Mouse (Mus musculus) embryonic facial prominence, embryonic 10.5 days (tissue): ENCODE measurements at regions not wholly inside any gene's neighbourhood (a gene's known extent, or its start where the extent isn't known, plus 50 kb on each side); places are given as distances from the start of the nearest gene placed in this dataset.

Experiments
- DNase-seq: peaks from one replicate; pipeline ENCODE4 v3.0.0-alpha.2; 2017; ENCODE audit warnings: low spot score
- H3K27ac ChIP-seq: fragments of 300-500 bp; sonication (generic); replicated peaks from 2 replicates; pipeline ENCODE4 v1.5.1; 2016; ENCODE audit warnings: mild to moderate bottlenecking
- H3K27me3 ChIP-seq: fragments of 300-500 bp; sonication (generic); replicated peaks from 2 replicates; pipeline ENCODE4 v1.6.1; 2016; ENCODE audit warnings: low read depth, mild to moderate bottlenecking; ENCODE audit not compliant: poor library complexity, severe bottlenecking
- H3K36me3 ChIP-seq: fragments of 300-500 bp; sonication (generic); replicated peaks from 2 replicates; pipeline ENCODE4 v1.6.1; 2016; ENCODE audit warnings: mild to moderate bottlenecking, moderate library complexity
- H3K4me1 ChIP-seq: fragments of 300-500 bp; sonication (generic); 2 replicates; pipeline ENCODE4 v1.6.1; 2016
- H3K4me3 ChIP-seq: fragments of 300-500 bp; sonication (generic); 2 replicates; pipeline ENCODE4 v1.5.1; 2016; ENCODE audit warnings: mild to moderate bottlenecking, moderate library complexity
- H3K9me3 ChIP-seq: fragments of 300-500 bp; sonication (generic); 2 replicates; pipeline ENCODE4 v1.6.1; 2016; ENCODE audit warnings: mild to moderate bottlenecking
- WGBS: fragments of 180-500 bp; shearing (Covaris S2); methylation state at CpG from one replicate; pipeline ENCODE4 v1.1.7; 2016; 5-methylcytosine and 5-hydroxymethylcytosine counted together

DNA sequence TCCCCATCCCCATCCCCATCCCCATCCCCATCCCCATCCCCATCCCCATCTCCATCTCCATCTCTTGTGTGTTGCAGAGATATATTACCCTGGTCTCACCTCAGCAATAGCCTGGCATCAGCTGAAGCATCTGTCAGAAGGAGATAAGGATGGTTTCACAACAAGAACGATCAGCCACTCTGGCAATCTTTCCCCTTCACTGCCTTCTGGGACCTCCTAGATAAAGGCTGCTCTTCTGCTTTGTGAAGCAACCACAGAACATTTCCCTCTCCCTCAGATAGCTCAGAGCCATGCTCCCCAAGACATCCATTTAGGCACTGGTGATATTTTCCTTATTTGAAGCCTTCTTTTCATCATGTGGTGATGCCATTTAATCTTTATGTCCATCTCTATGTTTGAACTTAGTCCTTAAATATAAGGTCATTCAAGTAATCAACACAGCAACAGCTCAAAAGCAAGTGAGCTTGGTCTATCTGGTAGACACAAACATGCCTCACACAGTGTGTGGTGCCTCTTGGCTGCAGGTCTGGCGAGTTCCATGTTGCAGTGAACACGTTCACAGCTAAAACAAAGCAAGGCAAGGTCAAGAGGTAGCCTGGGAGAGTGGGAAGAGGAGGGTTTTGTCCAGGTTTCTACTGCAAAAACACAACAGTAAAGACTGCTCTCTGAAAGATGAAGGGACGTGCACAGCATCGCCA, 321.7 kb upstream of the Runx1 start:
- DNase-seq, result no peak
- Histone ChIP-seq H3K4me1 (peaks cover under 1% of the 10 kb centered on the region; the same call in 1 of the 2 replicates), H3K36me3 (no peaks in the 10 kb centered on the region), H3K27me3 (peaks cover 1% of the 10 kb centered on the region; the same call in 1 of the 2 replicates), H3K27ac (no peak overlapping the region), H3K4me3 (no peak overlapping the region), H3K9me3 (no peaks in the 10 kb centered on the region)
- WGBS, result 85% methylated on average over 5 of the region's 5 CpGs

DNA sequence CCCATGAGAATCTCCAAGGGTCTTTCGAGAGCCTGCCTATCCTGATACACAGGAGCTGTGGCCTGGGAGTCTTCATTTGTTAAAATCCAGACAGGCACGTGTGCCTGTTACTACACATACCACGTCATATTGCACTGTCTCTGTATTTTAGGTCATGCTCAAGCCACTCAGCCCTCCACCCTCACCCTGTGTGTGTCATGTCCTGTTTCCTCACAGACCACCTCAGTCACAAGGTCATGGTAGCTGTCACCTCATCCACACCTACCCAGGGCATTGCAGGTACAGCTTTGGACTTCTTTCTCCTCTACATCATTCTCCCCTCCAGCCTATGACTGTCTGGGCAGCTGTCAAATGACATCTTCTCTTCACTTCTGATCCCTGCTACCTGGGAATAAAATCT, 320.9 kb upstream of the Runx1 start:
- Histone ChIP-seq H3K4me3 (no peak overlapping the region), H3K4me1 (no peaks in the 10 kb centered on the region), H3K27me3 (peaks cover 5% of the 10 kb centered on the region; the same call in 1 of the 2 replicates), H3K9me3 (no peaks in the 10 kb centered on the region), H3K36me3 (no peaks in the 10 kb centered on the region), H3K27ac (no peak overlapping the region)
- DNase-seq, result no peak
- 81% methylated on average over 3 of the region's 3 CpGs for WGBS

DNA sequence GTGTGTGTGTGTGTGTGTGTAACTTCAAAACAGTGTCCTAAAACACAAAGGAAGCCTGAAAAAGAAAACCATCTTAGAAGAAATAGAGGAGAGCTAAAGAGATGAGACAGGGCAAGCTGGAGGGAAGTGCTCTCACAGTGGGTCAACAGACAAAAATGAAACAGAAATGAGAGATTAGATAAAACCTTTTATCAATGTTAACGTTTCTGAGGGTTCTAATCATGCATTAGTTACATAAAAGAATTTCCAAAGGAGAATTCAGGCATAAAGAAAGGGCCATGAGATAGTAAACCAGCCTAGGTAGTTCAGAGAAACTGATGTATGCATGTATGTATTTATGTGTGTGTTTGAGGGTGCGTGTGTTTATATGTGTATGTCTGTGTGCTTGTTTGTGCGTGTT, 319.7 kb upstream of the Runx1 start:
- Histone ChIP-seq H3K36me3 (no peaks in the 10 kb centered on the region), H3K4me3 (no peak overlapping the region), H3K4me1 (peaks cover 1% of the 10 kb centered on the region; the same call in 1 of the 2 replicates), H3K9me3 (no peaks in the 10 kb centered on the region), H3K27ac (no peak overlapping the region), H3K27me3 (peaks cover 16% of the 10 kb centered on the region; the same call in 1 of the 2 replicates)
- 78% methylated on average over 3 of the region's 3 CpGs for WGBS
- no peak for DNase-seq

DNA sequence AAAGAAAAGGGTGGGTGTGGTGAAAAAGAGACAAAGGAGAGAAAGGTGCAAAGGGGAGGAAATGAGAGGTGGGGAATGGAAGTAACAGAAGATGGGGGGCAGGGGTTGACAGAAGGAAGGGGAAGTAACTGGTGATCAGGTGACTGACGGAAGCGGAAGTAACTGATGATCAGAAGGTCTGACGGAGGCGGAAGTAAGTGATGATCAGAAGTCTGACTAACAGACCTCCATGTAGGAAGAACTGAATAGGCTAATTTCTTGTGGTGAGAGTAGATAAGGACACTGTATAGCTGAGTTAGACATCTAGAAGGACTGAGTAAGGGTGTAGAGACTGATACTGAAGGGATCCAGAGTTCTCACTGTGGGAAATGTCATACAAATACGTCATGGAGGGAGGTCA, 318.1 kb upstream of the Runx1 start:
- H3K4me1 ChIP-seq, result peaks cover 11% of the 10 kb centered on the region
- peaks cover 20% of the 10 kb centered on the region; the same call in 1 of the 2 replicates for H3K27me3 ChIP-seq
- no peaks in the 10 kb centered on the region for H3K9me3 ChIP-seq
- 93% methylated on average over 5 of the region's 5 CpGs for WGBS
- DNase-seq, result no peak
- no peaks in the 10 kb centered on the region for H3K36me3 ChIP-seq
- H3K27ac ChIP-seq, result no peak overlapping the region
- no peak overlapping the region for H3K4me3 ChIP-seq

DNA sequence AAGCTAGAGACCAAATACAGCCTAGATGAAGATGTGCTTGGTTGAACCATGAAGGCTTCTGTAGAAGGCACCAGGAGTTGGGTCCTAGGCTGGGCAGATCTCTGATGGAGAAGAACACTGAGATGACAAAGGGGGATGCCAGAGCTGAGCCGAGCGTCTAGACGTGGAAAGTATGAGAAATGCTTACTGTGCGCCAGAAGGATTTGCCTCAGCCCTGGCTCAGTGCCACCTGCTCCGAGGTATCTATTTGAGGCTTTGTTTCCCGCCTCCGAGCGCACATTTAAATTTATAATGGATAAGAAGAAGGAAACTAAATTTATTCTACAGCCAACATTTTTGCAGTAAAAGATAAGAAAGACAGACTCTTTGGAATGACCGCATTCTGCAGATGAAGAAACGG, 317.2 kb upstream of the Runx1 start:
- WGBS, result 92% methylated on average over 10 of the region's 10 CpGs

DNA sequence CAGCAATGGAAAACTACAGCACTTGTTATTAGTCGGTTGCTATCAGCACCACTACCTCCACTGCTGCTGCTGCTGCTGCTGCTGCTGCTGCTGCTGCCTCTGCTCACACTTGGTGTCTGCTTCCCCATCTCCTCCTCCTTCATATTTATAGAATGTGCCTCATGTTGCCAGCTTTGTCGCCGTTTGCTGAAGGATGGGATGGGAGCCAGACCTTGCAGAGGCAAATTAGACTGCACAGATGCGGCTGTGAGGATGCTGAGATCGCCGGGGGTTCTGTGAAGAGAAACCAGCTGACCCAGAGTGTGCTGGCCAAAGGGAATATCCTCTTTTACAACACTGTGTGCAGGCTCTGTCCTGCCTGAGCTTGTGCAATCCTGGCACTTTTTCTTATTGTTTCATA, 316.0 kb upstream of the Runx1 start:
- peaks cover 13% of the 10 kb centered on the region for H3K4me1 ChIP-seq
- WGBS, result 84% methylated on average over 6 of the region's 6 CpGs
- no peaks in the 10 kb centered on the region for H3K36me3 ChIP-seq
- H3K9me3 ChIP-seq, result no peaks in the 10 kb centered on the region
- H3K4me3 ChIP-seq, result no peak overlapping the region
- no peak for DNase-seq
- H3K27me3 ChIP-seq, result peaks cover 33% of the 10 kb centered on the region; the same call in 1 of the 2 replicates
- H3K27ac ChIP-seq, result no peak overlapping the region

More for the DNA sequence above, 317.2 kb upstream of the Runx1 start:
- Histone ChIP-seq H3K27ac (no peak overlapping the region), H3K36me3 (no peaks in the 10 kb centered on the region), H3K9me3 (no peaks in the 10 kb centered on the region), H3K4me3 (no peak overlapping the region), H3K27me3 (peaks cover 23% of the 10 kb centered on the region; the same call in 1 of the 2 replicates), H3K4me1 (peaks cover 13% of the 10 kb centered on the region)
- DNase-seq, result no peak

DNA sequence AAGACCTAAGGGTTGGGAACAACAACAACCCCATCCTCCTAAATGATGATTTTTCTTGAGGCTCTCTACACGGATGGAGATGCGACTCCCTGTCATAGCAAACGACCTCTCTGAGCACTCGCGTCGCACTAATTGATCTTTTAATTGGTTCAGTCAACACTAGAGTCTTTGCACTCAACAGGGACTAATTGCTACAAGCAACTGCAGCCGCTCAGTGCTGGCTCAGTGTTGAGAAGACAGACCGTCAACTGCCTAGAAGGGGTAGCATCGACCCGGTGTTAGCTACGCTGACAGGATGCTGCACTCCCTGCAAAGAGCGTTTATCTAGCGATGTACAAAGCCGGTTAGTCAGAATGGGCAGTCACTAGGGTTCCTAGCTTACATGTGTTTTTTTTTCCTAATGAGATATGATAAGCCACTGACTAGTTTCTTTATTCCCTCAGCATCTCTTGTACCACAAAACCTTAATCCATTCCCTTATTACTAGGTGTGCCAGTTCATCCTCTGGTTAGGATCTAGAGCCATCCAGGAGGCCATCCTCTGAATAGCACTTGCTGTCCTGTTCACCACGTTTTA, 314.7 kb upstream of the Runx1 start:
- H3K27me3 ChIP-seq, result peaks cover 33% of the 10 kb centered on the region; the same call in 1 of the 2 replicates
- DNase-seq, result no peak

DNA sequence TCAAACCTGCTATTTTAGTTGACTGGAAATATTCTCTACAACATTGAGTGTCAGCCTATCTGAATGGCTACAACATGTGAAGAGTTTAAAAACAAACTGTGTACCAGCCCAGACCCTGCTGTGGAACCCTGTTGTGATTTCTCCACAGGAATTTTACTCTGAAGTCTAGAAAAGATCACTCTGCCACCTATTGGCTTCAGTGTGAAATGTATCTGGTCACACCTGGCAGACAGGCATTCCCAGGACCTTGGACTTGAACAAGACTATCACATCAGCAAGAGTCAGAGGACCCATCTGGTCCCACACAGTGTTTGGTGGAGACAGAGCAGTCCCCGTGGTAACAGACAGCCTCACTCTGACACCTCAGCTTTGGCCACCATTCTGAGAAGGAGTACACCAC, 311.3 kb upstream of the Runx1 start:
- H3K27ac ChIP-seq, result no peak overlapping the region
- H3K36me3 ChIP-seq, result no peaks in the 10 kb centered on the region
- H3K4me1 ChIP-seq, result peaks cover 13% of the 10 kb centered on the region
- H3K27me3 ChIP-seq, result peaks cover 29% of the 10 kb centered on the region; the same call in 1 of the 2 replicates
- DNase-seq, result peak; percentile 19
- H3K4me3 ChIP-seq, result no peak overlapping the region
- 62% methylated on average over 1 of the region's 1 CpGs for WGBS
- H3K9me3 ChIP-seq, result no peaks in the 10 kb centered on the region

More for the DNA sequence above, 314.7 kb upstream of the Runx1 start:
- Histone ChIP-seq H3K27ac (no peak overlapping the region), H3K4me3 (no peak overlapping the region), H3K4me1 (peaks cover 13% of the 10 kb centered on the region), H3K36me3 (no peaks in the 10 kb centered on the region), H3K9me3 (no peaks in the 10 kb centered on the region)
- WGBS, result 45% methylated on average over 15 of the region's 15 CpGs

DNA sequence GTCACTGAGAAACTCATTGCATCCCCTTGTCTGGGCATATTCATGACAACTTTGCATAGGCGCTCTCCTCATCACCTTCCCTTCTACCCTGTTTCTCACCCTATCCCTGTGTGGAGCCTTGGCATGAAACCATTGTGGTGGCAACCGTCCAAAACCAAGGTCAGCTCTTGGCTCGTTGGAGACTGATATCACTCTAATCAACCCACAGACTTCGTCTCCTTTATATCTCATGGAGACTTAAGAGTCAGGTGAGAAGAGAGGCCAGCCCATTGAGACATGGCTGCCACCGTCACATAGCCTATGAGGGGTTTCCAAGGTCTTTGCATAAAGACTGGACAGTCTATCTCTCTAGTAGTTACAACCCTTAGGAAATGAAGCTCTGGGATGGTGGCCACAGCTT, 305.5 kb upstream of the Runx1 start:
- no peak overlapping the region for H3K4me3 ChIP-seq
- no peaks in the 10 kb centered on the region for H3K4me1 ChIP-seq
- no peak overlapping the region for H3K27ac ChIP-seq
- 92% methylated on average over 5 of the region's 5 CpGs for WGBS
- H3K27me3 ChIP-seq, result no peaks in the 10 kb centered on the region
- no peak for DNase-seq
- H3K9me3 ChIP-seq, result no peaks in the 10 kb centered on the region
- H3K36me3 ChIP-seq, result no peaks in the 10 kb centered on the region

DNA sequence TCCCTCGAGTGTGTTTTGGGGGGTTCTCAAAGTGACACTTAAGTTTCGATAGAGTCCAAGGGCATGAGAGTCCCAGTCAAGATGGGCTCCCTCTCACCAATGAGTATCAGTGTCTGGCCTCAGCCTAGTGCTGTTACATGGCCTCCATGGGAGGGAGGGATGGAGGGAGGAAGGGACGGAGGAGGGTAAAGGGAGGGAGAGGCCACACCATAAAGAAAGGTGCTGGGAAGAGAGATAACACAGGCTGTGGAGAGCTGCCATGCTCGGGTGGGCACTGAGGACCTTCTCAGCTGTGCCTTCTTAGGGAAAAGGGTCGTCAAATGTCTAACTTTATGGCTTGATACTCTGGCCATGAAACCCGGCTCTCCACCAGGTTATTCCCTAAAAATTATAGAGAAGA, 304.7 kb upstream of the Runx1 start:
- 81% methylated on average over 6 of the region's 6 CpGs for WGBS
- DNase-seq, result no peak
- H3K9me3 ChIP-seq, result no peaks in the 10 kb centered on the region
- H3K4me3 ChIP-seq, result no peak overlapping the region
- H3K36me3 ChIP-seq, result no peaks in the 10 kb centered on the region
- no peak overlapping the region for H3K27ac ChIP-seq
- H3K27me3 ChIP-seq, result no peaks in the 10 kb centered on the region
- H3K4me1 ChIP-seq, result no peaks in the 10 kb centered on the region

DNA sequence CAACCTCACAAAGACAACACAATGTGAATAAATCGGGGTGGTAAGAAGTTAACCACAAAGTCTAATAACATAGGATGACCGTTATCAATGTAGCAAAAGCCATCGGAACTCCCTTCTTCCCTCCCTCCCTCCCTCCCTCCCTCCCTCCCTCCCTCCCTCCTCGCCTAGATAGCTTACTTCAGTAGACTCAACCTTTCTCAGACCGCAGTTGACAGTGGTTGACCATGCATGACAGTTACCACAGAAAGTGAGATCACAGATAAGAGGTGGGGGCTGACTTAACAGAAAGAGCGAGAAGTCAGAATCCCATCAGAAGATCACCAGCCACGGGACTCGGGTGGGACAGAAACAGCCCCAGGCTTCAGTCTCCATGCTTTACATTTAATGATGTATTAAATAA, 297.8 kb upstream of the Runx1 start:
- Histone ChIP-seq H3K27me3 (no peaks in the 10 kb centered on the region; the same call in 1 of the 2 replicates), H3K4me3 (no peak overlapping the region), H3K4me1 (no peaks in the 10 kb centered on the region), H3K27ac (no peak overlapping the region), H3K36me3 (no peaks in the 10 kb centered on the region), H3K9me3 (no peaks in the 10 kb centered on the region)
- no peak for DNase-seq
- WGBS, result 81% methylated on average over 8 of the region's 8 CpGs

DNA sequence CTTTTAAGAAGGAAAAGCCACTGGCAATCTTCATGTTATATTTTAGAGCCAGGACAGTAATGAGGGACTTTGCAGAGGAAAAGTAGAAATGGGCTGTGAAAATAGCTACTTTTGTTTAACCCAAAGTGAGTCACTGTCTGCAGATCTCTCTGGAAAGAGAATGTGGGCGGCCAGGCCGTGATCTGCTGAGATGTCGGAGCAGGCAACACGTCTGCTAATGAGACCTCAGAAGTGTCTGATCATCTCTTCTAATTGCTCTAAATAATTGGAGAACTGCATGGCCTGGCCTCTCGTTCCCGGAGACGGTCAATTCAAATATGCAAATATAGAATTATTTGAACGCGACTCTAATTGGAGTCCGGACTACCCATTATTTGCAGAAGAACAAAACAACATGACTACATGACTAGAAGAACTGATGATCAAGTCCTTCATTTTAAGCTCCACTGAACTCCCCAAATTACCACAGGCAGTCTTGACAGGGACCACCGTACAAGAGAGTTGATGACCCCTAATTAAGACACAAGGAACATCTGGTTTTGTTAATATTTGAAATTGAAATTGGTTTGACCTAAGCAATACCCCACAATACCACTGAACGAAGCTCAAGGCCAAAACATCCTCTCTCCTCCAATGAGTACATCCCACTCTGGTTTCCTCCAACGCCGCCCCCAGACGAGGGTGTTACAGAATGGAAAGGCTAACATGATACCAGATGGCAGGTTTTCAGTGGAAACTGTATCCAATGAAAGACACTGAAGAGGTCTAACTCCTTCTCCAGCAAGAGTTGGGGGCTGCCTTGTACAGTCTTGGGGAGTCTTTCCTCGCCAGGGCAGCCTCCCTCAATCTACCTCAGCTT, 290.4 kb upstream of the Runx1 start:
- Histone ChIP-seq H3K27me3 (no peaks in the 10 kb centered on the region), H3K36me3 (no peaks in the 10 kb centered on the region), H3K4me1 (peaks cover 3% of the 10 kb centered on the region; the same call in 1 of the 2 replicates), H3K9me3 (no peaks in the 10 kb centered on the region), H3K27ac (no peak overlapping the region), H3K4me3 (no peak overlapping the region)
- 80% methylated on average over 16 of the region's 16 CpGs for WGBS
- DNase-seq, result no peak
